Mouse (Mus musculus) adipocyte (in vitro differentiated cells): ENCODE measurements at regions not wholly inside any gene's neighbourhood (a gene's known extent, or its start where the extent isn't known, plus 50 kb on each side); places are given as distances from the start of the nearest gene placed in this dataset.
A peak's percentile ranks its signal among the peaks of the same experiment; 100 is the strongest.

Experiments used
- DNase-seq: peaks from one replicate; pipeline ENCODE4 v3.0.0-alpha.2; 2016; ENCODE audit warnings: low spot score

DNA sequence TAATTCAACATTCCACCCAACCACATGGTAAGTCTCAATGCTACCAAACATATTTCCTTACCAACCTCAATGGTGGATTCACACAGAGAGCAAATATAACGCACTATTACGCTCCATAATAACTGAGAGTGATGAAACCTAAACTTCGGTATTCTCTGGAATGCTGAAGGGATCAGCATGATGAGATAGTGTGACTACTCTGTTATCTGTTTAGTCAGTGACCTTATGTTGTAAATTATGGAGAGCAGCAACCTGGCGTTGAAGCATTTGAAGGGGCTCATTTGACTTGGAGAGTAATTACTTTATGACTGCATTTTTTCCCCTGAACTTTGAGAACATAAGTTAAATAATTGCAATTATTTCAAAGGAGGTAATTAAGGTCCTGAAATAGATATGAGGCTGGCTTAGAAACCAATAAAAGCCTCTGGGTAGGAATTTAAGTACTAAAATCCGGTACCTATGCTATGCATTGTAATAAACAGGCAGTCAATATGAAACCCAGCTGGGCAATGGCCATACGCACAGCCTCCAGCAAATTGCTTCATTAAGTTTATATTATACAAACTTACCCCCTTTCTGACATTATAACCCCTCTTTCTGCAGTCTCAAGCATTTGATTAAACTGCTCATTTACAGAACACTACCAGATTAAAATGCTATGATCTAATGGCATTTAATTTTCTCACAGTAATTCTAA lies 1378.9 kb upstream of the Jmjd1c start:
- DNase-seq, result no peak

DNA sequence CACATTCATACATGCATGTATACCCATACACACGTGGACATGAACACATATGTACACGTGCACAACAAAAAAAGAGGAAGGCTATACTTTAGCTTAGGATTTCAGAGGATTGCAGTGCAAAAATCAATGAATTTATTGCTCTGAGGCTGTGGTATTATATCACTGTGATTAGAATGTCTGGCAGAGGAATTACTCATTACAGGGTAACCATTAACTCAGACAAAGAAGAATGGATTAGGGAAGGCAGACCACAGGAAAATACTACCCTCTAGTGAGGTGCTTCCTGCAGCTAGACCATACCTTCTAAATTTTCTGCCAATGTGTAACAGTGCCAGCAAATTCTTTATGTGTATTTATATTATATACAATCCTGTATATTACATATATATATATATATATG lies 1373.4 kb upstream of the Jmjd1c start:
- no peak for DNase-seq

DNA sequence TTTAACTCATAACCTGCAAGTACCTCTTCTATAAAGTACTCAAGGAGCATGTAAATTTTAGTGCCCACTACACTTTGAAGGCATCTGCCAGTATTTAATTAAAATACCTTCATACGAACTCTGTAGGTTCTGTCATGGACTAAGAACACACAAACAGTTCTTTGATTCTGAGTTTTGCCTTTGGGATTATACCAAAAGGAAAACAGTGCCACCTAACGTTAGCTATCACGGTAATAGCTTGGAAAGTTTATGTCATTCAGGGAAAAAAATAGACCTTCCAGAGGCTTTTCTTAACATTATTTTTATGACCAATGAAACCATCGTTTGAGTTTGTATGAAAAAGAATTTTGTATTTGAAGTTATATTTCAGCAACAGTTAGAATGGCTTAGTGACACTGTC lies 1326.5 kb upstream of the Jmjd1c start:
- DNase-seq, result peak; percentile 5

DNA sequence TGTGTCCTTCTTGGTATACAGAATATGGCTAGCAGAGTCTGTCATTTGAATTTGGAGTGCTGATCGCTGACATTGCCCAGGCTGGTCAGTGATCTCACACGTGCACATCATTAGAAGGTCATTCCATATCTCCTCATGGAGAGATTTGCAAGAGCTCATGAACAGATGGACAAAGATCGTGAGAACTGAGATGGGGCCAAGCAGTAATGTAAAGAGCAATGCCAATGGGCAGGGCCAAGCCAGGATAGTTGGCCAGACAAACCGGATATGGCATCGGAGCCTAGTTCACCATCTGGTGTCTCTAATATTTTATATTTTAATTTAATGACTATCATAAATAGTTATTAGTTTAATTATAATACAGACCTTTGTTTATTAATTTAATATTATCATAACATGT lies 1324.0 kb upstream of the Jmjd1c start:
- no peak for DNase-seq

DNA sequence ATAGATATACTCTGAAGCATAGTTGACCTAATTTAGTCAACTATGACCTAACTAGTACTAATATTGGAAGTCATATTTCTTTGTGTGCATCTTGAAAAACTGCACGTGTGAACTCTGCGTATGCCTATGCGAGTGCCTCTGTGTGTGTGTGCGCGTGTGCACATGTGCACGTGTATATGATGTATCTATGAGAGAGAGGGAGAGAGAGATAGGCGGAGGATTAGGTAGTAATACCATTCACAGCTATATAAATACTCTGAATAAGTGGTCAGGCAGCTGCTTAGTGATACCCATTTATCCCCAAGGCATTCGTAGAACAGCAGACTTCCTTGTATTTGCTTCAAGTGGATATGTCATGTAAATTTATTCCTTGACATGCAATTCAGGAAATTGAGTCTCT lies 1310.9 kb upstream of the Jmjd1c start:
- DNase-seq, result no peak
